Mouse (Mus musculus) ovary, postnatal 14 days (tissue): Measurements from ENCODE around the gene Shisa4.
A peak's percentile ranks its signal among the peaks of the same experiment; 100 is the strongest.
"Not testable (repeated sequence)": the region's sequence is repeated elsewhere in the genome, so short reads cannot be mapped to it uniquely, and the experiment has no call there.

Experiments
- DNase-seq: peaks from one replicate; pipeline ENCODE4 v3.0.0; 2022; ENCODE audit warnings: low spot score

Gene Shisa4

GRCm38 (mm10) chr1:135374868-135375581 lies at the start of gene Shisa4:
TSS of gene Shisa4 (minus strand) at chr1:135375237.
- peak; percentile 58 for DNase-seq

GRCm38 (mm10) chr1:135422772-135423171 lies 47.7 kb upstream of the Shisa4 start:
- no peak for DNase-seq

- DNase-seq, result no peak
Measured at GRCm38 (mm10) chr1:135413996-135414395, 39.0 kb upstream of the Shisa4 start.

- DNase-seq, result no peak
Measured at GRCm38 (mm10) chr1:135412130-135412529, 37.1 kb upstream of the Shisa4 start.

- no peak for DNase-seq
Measured at GRCm38 (mm10) chr1:135410967-135411366, 35.9 kb upstream of the Shisa4 start.

GRCm38 (mm10) chr1:135408973-135409372 lies 33.9 kb upstream of the Shisa4 start:
- DNase-seq, result no peak

- DNase-seq, result no peak
Measured at GRCm38 (mm10) chr1:135405356-135405755, 30.3 kb upstream of the Shisa4 start.

GRCm38 (mm10) chr1:135401452-135402110 lies 26.5 kb upstream of the Shisa4 start:
- no peak for DNase-seq

GRCm38 (mm10) chr1:135399466-135399865 lies 24.4 kb upstream of the Shisa4 start:
- no peak for DNase-seq

- DNase-seq, result no peak
Measured at GRCm38 (mm10) chr1:135385161-135385560, 10.1 kb upstream of the Shisa4 start.

GRCm38 (mm10) chr1:135384171-135384570 lies 9.1 kb upstream of the Shisa4 start:
- DNase-seq, result no peak

GRCm38 (mm10) chr1:135381560-135381959 lies 6.5 kb upstream of the Shisa4 start:
- not testable (repeated sequence) for DNase-seq

GRCm38 (mm10) chr1:135380071-135380991 lies 5.3 kb upstream of the Shisa4 start:
- DNase-seq, result no peak

- no peak for DNase-seq
Measured at GRCm38 (mm10) chr1:135379048-135379447, 4.0 kb upstream of the Shisa4 start.

GRCm38 (mm10) chr1:135378576-135378975 lies 3.5 kb upstream of the Shisa4 start:
- DNase-seq, result no peak

GRCm38 (mm10) chr1:135374175-135374867 lies 716 bp downstream of the Shisa4 start:
- no peak for DNase-seq

- DNase-seq, result no peak
Measured at GRCm38 (mm10) chr1:135373171-135373677, 1.8 kb downstream of the Shisa4 start.

GRCm38 (mm10) chr1:135369415-135369814 lies 5.6 kb downstream of the Shisa4 start:
- DNase-seq, result no peak

GRCm38 (mm10) chr1:135368982-135369381 lies 6.1 kb downstream of the Shisa4 start:
- DNase-seq, result peak; percentile 57

GRCm38 (mm10) chr1:135368245-135368644 lies 6.8 kb downstream of the Shisa4 start:
- peak; percentile 79 for DNase-seq

GRCm38 (mm10) chr1:135367595-135367994 lies 7.4 kb downstream of the Shisa4 start:
- DNase-seq, result no peak

GRCm38 (mm10) chr1:135367005-135367404 lies 8.0 kb downstream of the Shisa4 start:
- DNase-seq, result no peak
